Mouse (Mus musculus): Measurements from ENCODE around the gene Gnpnat1. TPM values are rescaled to one million over a fixed set of nuclear protein-coding genes. Genes with fewer than 3 reads are reported as not detected.

Gnpnat1 gene
- total RNA-seq, 1 experiment = 26.8 TPM

DNA sequence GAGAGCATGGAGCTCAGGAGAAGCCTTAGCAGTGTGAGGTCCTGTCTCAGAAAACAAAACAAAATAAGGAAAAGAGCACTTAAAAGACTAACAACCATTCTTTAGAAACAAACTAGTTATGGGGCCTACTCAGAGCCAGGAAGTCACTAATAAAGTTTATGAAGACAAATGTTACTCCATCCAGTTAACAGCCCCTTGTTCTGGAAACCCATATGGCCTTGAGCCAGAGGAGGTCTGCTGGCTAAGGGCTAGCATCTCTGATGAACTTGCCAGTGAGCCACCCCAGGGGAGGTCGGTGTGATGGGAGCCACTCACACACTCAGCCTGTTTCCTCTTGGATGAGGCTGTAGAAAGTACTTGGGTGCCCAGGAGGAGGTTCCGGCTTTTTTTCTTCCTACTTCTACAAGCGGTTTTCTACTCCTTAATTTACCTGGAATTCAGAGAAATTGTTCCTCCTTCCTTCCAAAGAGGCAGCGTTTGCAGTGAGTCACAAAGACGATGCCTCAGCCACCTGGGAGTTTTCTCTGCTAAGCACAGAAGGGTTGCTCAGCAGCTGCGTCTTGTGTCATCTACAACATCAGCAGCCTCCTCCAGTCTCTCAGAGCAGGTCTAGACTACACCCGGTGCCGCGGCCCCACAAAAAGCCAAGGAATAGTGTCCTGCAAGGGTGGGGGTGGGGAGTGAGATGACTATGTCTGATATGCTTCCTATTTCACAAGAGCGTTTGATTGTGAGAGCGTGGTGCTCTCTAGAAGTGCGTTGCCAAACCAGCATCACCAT, 38.3 kb upstream of the Gnpnat1 start:
- H3K36me3 ChIP-seq (ENCODE audit: control insufficient read depth, insufficient read depth, low read length, poor library complexity, severe bottlenecking) = no peaks in the 10 kb centered on the region
- DNase-seq (ENCODE audit: low read depth, low spot score) = no peak
- H3K9me3 ChIP-seq (ENCODE audit: control insufficient read depth, insufficient read depth, low read depth, low read length) = no peaks in the 10 kb centered on the region
- H3K9ac ChIP-seq (ENCODE audit: insufficient read depth, low read depth, low read length, poor library complexity, severe bottlenecking) = no peak overlapping the region
- in situ Hi-C loops (cut with MboI; ENCODE audit: low sequenced_read_pairs in 2 of 2, unreplicated experiment in 2 of 2) = loop anchor here in 1 of 2 experiments (25.0 kb wide), 1 partner anchor 456 kb away; the partner anchor contains the start of gene Ptger2
- H3K4me3 ChIP-seq (ENCODE audit: insufficient read depth in 1 of 2, low read depth in 1 of 2, low read length in 2 of 2, poor library complexity in 1 of 2, severe bottlenecking in 1 of 2) = no peak overlapping the region
- TF ChIP-seq HCFC1 (IDR thresholded peaks at IDR 0.05; ENCODE audit: borderline replicate concordance, insufficient read depth, low read length) (no peak), ZNF384 (IDR thresholded peaks at IDR 0.05; ENCODE audit: low read depth, low read length) (no peak), ZC3H11A (IDR thresholded peaks at IDR 0.05; ENCODE audit: borderline replicate concordance, low read depth, low read length) (no peak), CHD2 (IDR thresholded peaks at IDR 0.05; ENCODE audit: low read depth, low read length) (no peak)
- peaks cover 21 to 25% of the 10 kb centered on the region in 2 experiments for H3K4me1 ChIP-seq (ENCODE audit: control insufficient read depth in 2 of 2, insufficient read depth in 2 of 2, low read length in 2 of 2, poor library complexity in 1 of 2)
- H3K27ac ChIP-seq (ENCODE audit: insufficient read depth, low read depth, low read length, poor library complexity, severe bottlenecking) = peak overlapping the region; percentile 69; the same call in 1 of the 2 replicates

DNA sequence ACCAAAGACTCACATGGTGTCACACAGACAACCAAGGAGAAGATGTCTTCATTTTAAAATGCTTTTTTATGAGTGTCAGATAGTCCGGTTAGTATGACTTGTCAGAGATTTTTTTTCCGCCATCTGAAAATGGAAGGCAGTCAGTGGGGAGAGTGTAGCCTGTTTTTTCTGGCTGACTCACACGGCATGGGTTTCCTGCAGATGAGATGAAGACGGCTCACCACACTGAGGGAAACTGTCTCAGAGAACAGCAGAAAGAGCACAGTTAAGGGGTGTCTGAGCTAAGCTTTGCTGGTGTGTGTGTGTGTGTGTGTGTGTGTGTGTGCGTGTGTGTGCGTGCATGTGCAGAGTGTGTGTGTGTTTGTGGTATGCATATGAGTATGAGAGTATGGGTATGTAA, 36.6 kb upstream of the Gnpnat1 start:
- Histone ChIP-seq H3K36me3 (ENCODE audit: control insufficient read depth, insufficient read depth, low read length, poor library complexity, severe bottlenecking) (no peaks in the 10 kb centered on the region), H3K4me3 (ENCODE audit: insufficient read depth in 1 of 2, low read depth in 1 of 2, low read length in 2 of 2, poor library complexity in 1 of 2, severe bottlenecking in 1 of 2) (no peak overlapping the region), H3K9me3 (ENCODE audit: control insufficient read depth, insufficient read depth, low read depth, low read length) (no peaks in the 10 kb centered on the region), H3K27ac (ENCODE audit: insufficient read depth, low read depth, low read length, poor library complexity, severe bottlenecking) (no peak overlapping the region), H3K4me1 (ENCODE audit: control insufficient read depth in 2 of 2, insufficient read depth in 2 of 2, low read length in 2 of 2, poor library complexity in 1 of 2) (peaks cover 11 to 13% of the 10 kb centered on the region in 2 experiments), H3K9ac (ENCODE audit: insufficient read depth, low read depth, low read length, poor library complexity, severe bottlenecking) (no peak overlapping the region)
- DNase-seq (ENCODE audit: low read depth, low spot score) = no peak
- no peak for TF ChIP-seq MAFK (IDR thresholded peaks at IDR 0.05; ENCODE audit: insufficient read depth, low read depth, low read length)
- TF ChIP-seq CHD2 (IDR thresholded peaks at IDR 0.05; ENCODE audit: low read depth, low read length) = no peak
- TF ChIP-seq HCFC1 (IDR thresholded peaks at IDR 0.05; ENCODE audit: borderline replicate concordance, insufficient read depth, low read length) = no peak
- no peak for TF ChIP-seq ZNF384 (IDR thresholded peaks at IDR 0.05; ENCODE audit: low read depth, low read length)
- TF ChIP-seq ZC3H11A (IDR thresholded peaks at IDR 0.05; ENCODE audit: borderline replicate concordance, low read depth, low read length) = no peak
- in situ Hi-C loops (cut with MboI; ENCODE audit: low sequenced_read_pairs in 2 of 2, unreplicated experiment in 2 of 2) = loop anchor here in 1 of 2 experiments (25.0 kb wide), 1 partner anchor 454 kb away; the partner anchor contains the start of gene Ptger2

DNA sequence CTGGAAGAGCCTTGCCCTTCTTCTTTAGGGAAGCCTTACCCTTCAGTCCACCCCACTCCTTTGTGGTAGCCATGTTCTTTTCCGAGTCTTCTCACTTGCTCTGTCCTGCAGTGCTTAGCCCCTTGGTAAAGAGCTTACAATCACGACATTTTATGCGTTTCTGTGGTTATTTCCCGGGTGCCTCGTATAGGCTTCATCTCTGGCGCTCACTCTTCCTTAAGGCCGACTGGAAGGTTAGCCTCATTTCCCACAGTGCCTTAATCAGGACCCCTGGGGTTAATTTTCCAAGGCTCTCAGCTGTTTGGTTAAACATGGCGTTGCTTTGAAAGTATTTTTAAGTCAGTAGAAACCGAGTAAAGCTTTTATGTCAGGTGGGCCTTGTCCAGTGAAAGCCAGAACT, 34.7 kb upstream of the Gnpnat1 start:
- TF ChIP-seq ZNF384 (IDR thresholded peaks at IDR 0.05; ENCODE audit: low read depth, low read length) (no peak), MAFK (IDR thresholded peaks at IDR 0.05; ENCODE audit: insufficient read depth, low read depth, low read length) (no peak), ZC3H11A (IDR thresholded peaks at IDR 0.05; ENCODE audit: borderline replicate concordance, low read depth, low read length) (no peak), CHD2 (IDR thresholded peaks at IDR 0.05; ENCODE audit: low read depth, low read length) (no peak), HCFC1 (IDR thresholded peaks at IDR 0.05; ENCODE audit: borderline replicate concordance, insufficient read depth, low read length) (no peak)
- Histone ChIP-seq H3K9ac (ENCODE audit: insufficient read depth, low read depth, low read length, poor library complexity, severe bottlenecking) (no peak overlapping the region), H3K9me3 (ENCODE audit: control insufficient read depth, insufficient read depth, low read depth, low read length) (no peaks in the 10 kb centered on the region), H3K36me3 (ENCODE audit: control insufficient read depth, insufficient read depth, low read length, poor library complexity, severe bottlenecking) (no peaks in the 10 kb centered on the region), H3K4me3 (ENCODE audit: insufficient read depth in 1 of 2, low read depth in 1 of 2, low read length in 2 of 2, poor library complexity in 1 of 2, severe bottlenecking in 1 of 2) (no peak overlapping the region), H3K27ac (ENCODE audit: insufficient read depth, low read depth, low read length, poor library complexity, severe bottlenecking) (no peak overlapping the region; the same call in 1 of the 2 replicates), H3K4me1 (ENCODE audit: control insufficient read depth in 2 of 2, insufficient read depth in 2 of 2, low read length in 2 of 2, poor library complexity in 1 of 2) (peaks cover 8 to 14% of the 10 kb centered on the region in 2 experiments)
- in situ Hi-C loops (cut with MboI; ENCODE audit: low sequenced_read_pairs in 2 of 2, unreplicated experiment in 2 of 2) = loop anchor here in 1 of 2 experiments (25.0 kb wide), 1 partner anchor 452 kb away; the partner anchor contains the start of gene Ptger2
- no peak for DNase-seq (ENCODE audit: low read depth, low spot score)

DNA sequence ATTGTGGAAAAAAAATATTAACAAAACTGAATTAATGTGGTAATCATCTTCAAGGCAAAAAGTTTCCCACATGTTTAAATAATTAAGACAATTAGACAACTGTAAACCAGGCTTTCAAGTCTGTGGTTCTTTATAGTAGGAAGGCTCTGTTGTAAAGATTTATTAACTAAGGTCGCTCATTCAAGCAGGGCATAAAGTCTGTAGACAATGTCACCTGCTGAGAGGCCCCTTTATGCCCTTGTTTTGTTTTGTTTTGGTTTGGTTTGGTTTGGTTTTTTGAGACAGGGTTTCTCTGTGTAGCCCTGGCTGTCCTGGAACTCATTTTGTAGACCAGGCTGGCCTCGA, 34.2 kb upstream of the Gnpnat1 start:
- in situ Hi-C loops (cut with MboI; ENCODE audit: low sequenced_read_pairs in 2 of 2, unreplicated experiment in 2 of 2) = loop anchor here in 1 of 2 experiments (25.0 kb wide), 1 partner anchor 452 kb away; the partner anchor contains the start of gene Ptger2
- DNase-seq (ENCODE audit: low read depth, low spot score) = no peak
- TF ChIP-seq MAFK (IDR thresholded peaks at IDR 0.05; ENCODE audit: insufficient read depth, low read depth, low read length) = no peak
- no peak for TF ChIP-seq ZNF384 (IDR thresholded peaks at IDR 0.05; ENCODE audit: low read depth, low read length)
- no peak for TF ChIP-seq ZC3H11A (IDR thresholded peaks at IDR 0.05; ENCODE audit: borderline replicate concordance, low read depth, low read length)
- H3K9ac ChIP-seq (ENCODE audit: insufficient read depth, low read depth, low read length, poor library complexity, severe bottlenecking) = no peak overlapping the region
- H3K4me1 ChIP-seq (ENCODE audit: control insufficient read depth in 2 of 2, insufficient read depth in 2 of 2, low read length in 2 of 2, poor library complexity in 1 of 2) = peaks cover 6 to 13% of the 10 kb centered on the region in 2 experiments
- no peaks in the 10 kb centered on the region for H3K36me3 ChIP-seq (ENCODE audit: control insufficient read depth, insufficient read depth, low read length, poor library complexity, severe bottlenecking)
- no peak overlapping the region for H3K27ac ChIP-seq (ENCODE audit: insufficient read depth, low read depth, low read length, poor library complexity, severe bottlenecking)
- H3K4me3 ChIP-seq (ENCODE audit: insufficient read depth in 1 of 2, low read depth in 1 of 2, low read length in 2 of 2, poor library complexity in 1 of 2, severe bottlenecking in 1 of 2) = no peak overlapping the region
- no peaks in the 10 kb centered on the region for H3K9me3 ChIP-seq (ENCODE audit: control insufficient read depth, insufficient read depth, low read depth, low read length)
